ENCODE assay signal across 8 mouse cellular contexts in genomic region chr16:30821191-30821910, GRCm38 (mm10).
A peak's percentile ranks its signal among the peaks of the same experiment; 100 is the strongest.
DNase-seq lines count a peak whose midpoint lies in the region; ATAC-seq and TF ChIP-seq lines count a peak whose summit lies in the region.

No protein-coding gene starts in this region.

- no peaks in the 10 kb centered on the region; the same call in 1 of the 2 replicates for H3K4me1 ChIP-seq in cerebellum, adult 2 months (ENCODE audit: control insufficient read depth, insufficient read depth, low read length)
- H3K4me1 ChIP-seq in embryonic facial prominence, embryonic 11.5 days (ENCODE audit: control insufficient read depth, insufficient read depth, low read length) = no peaks in the 10 kb centered on the region
- peaks cover 26% of the 10 kb centered on the region for H3K4me1 ChIP-seq in heart, embryonic 11.5 days (ENCODE audit: control insufficient read depth, insufficient read depth, low read length)
- H3K4me1 ChIP-seq in lung, embryonic 14.5 days (ENCODE audit: insufficient read depth) = peaks cover 23% of the 10 kb centered on the region

- peak in 1 of 2 experiments; percentile 3 for DNase-seq in cerebellum, adult 2 months
- no peak for DNase-seq in cerebellum, adult 18-20 months
- DNase-seq in embryonic facial prominence, embryonic 11.5 days (ENCODE audit: low spot score) = peak; percentile 84
- DNase-seq in kidney, adult 9 months = peak; percentile 79
- peak; percentile 85 for DNase-seq in lung, embryonic 14.5 days
- DNase-seq in retina, embryonic 14.5 days (ENCODE audit: low spot score) = peak; percentile 74
- no peak for DNase-seq in layer of hippocampus, adult 9-11 months

- 15% methylated on average over 17 of the region's 17 CpGs for WGBS in cerebellum, adult 2 months
- WGBS in embryonic facial prominence, embryonic 11.5 days = 5% methylated on average over 17 of the region's 17 CpGs
- 10% methylated on average over 17 of the region's 17 CpGs for WGBS in heart, embryonic 11.5 days (ENCODE audit: insufficient replicate concordance)
- WGBS in lung, embryonic 14.5 days = 6% methylated on average over 17 of the region's 17 CpGs

- no peak overlapping the region for H3K27ac ChIP-seq in cerebellum, adult 2 months (ENCODE audit: insufficient read depth, low read length)
- H3K27ac ChIP-seq in embryonic facial prominence, embryonic 11.5 days (replicated peaks; ENCODE audit: low read depth, low read length) = peak overlapping the region; percentile 41; the same call in 1 of the 2 replicates
- peak overlapping the region; percentile 84 for H3K27ac ChIP-seq in heart, embryonic 11.5 days (ENCODE audit: low read depth, low read length)
- peak overlapping the region; percentile 85 for H3K27ac ChIP-seq in lung, embryonic 14.5 days (ENCODE audit: low read depth)

- H3K4me2 ChIP-seq in embryonic facial prominence, embryonic 11.5 days (ENCODE audit: low read depth, low read length) = 0 out of 2 replicates have a peak overlapping the region, but pooled peaks have one; percentile 29
- H3K4me2 ChIP-seq in heart, embryonic 11.5 days = peak overlapping the region; percentile 54
- peak overlapping the region; percentile 57 for H3K4me2 ChIP-seq in lung, embryonic 14.5 days

- H3K9ac ChIP-seq in embryonic facial prominence, embryonic 11.5 days (replicated peaks; ENCODE audit: low read length) = peak overlapping the region; percentile 45; the same call in 1 of the 2 replicates
- peak overlapping the region; percentile 65; the same call in 1 of the 2 replicates for H3K9ac ChIP-seq in heart, embryonic 11.5 days (ENCODE audit: low read depth, low read length)
- H3K9ac ChIP-seq in lung, embryonic 14.5 days = peak overlapping the region; percentile 38

- no peak for TF ChIP-seq CTCF in cerebellum, adult 2 months (IDR thresholded peaks at IDR 0.05; ENCODE audit: borderline replicate concordance, insufficient read depth, low read depth, low read length)
- no peak for TF ChIP-seq CTCF in lung, embryonic 14.5 days (IDR thresholded peaks at IDR 0.05; ENCODE audit: low read depth)

- H3K27me3 ChIP-seq in cerebellum, adult 2 months (ENCODE audit: control insufficient read depth, insufficient read depth, low read length) = no peaks in the 10 kb centered on the region; the same call in 1 of the 2 replicates
- H3K27me3 ChIP-seq in embryonic facial prominence, embryonic 11.5 days (ENCODE audit: control insufficient read depth, insufficient read depth, low read length) = no peaks in the 10 kb centered on the region
- H3K27me3 ChIP-seq in heart, embryonic 11.5 days (ENCODE audit: control insufficient read depth, insufficient read depth, low read length) = no peaks in the 10 kb centered on the region
- no peaks in the 10 kb centered on the region for H3K27me3 ChIP-seq in lung, embryonic 14.5 days (ENCODE audit: insufficient read depth, low read length)

- peak overlapping the region; percentile 29 for H3K4me3 ChIP-seq in cerebellum, adult 2 months (replicated peaks; ENCODE audit: insufficient read depth, low read depth, low read length)
- no peak overlapping the region for H3K4me3 ChIP-seq in embryonic facial prominence, embryonic 11.5 days (ENCODE audit: low read depth, low read length)
- 0 out of 2 replicates have a peak overlapping the region, but pooled peaks have one; percentile 10 for H3K4me3 ChIP-seq in heart, embryonic 11.5 days (ENCODE audit: low read depth, low read length)
- H3K4me3 ChIP-seq in lung, embryonic 14.5 days (ENCODE audit: low read depth, low read length) = peak overlapping the region; percentile 12; the same call in 1 of the 2 replicates

- no peak for TF ChIP-seq POLR2A in cerebellum, adult 2 months (IDR thresholded peaks at IDR 0.05; ENCODE audit: borderline replicate concordance, insufficient read depth, low read length)

- no peaks in the 10 kb centered on the region for H3K9me3 ChIP-seq in embryonic facial prominence, embryonic 11.5 days (replicated peaks; ENCODE audit: control insufficient read depth, low read length)
- H3K9me3 ChIP-seq in heart, embryonic 11.5 days (replicated peaks; ENCODE audit: control insufficient read depth, low read length) = no peaks in the 10 kb centered on the region
- H3K9me3 ChIP-seq in lung, embryonic 14.5 days (ENCODE audit: low read depth, low read length) = no peaks in the 10 kb centered on the region

- no peaks in the 10 kb centered on the region for H3K36me3 ChIP-seq in embryonic facial prominence, embryonic 11.5 days (replicated peaks; ENCODE audit: control insufficient read depth, insufficient read depth, low read depth, low read length)
- no peaks in the 10 kb centered on the region for H3K36me3 ChIP-seq in heart, embryonic 11.5 days (ENCODE audit: control insufficient read depth, insufficient read depth, low read length)
- no peaks in the 10 kb centered on the region for H3K36me3 ChIP-seq in lung, embryonic 14.5 days (ENCODE audit: insufficient read depth)

- ATAC-seq in embryonic facial prominence, embryonic 11.5 days (replicated peaks; ENCODE audit: insufficient number of reproducible peaks, low FRiP score, low TSS enrichment, low read depth) = peak; percentile 78
- no peak for ATAC-seq in heart, embryonic 11.5 days (replicated peaks; ENCODE audit: insufficient number of reproducible peaks, low FRiP score, low TSS enrichment)
- peak; percentile 83 for ATAC-seq in lung, embryonic 14.5 days (ENCODE audit: insufficient read depth)

Comparison
In these comparisons a context has a peak if more than half of its experiments do, and no peak if none do; other contexts are left out.
1. DNase-seq: peak in embryonic facial prominence, embryonic 11.5 days (single experiment), kidney, adult 9 months (single experiment), lung, embryonic 14.5 days (single experiment) and retina, embryonic 14.5 days (single experiment); none in cerebellum, adult 18-20 months (0 of 2) and layer of hippocampus, adult 9-11 months (single experiment).
2. Peak in every context shown above with its lines, with median percentiles within 50 percentile points of each other: H3K4me2 ChIP-seq and H3K9ac ChIP-seq.